7 mouse cellular contexts compared by ENCODE assay signal in the genomic region with DNA sequence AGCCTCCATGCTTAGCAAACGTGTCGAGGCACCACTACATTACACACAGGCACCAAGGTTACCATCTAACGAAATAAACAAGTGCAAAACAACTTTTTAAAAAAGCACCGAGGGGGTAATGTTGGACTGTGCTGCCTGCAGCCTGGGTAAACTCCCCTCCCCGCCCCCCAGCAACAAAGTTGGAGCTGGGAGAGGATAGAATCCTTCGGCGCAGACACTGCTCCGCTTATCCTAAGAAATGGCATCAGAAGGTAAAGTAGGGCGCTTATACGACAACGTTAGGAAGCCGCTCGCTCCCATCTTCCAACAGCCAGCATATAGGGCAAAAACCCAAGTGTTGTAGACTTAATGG. TPM values are rescaled to one million over a fixed set of nuclear protein-coding genes. Genes with fewer than 3 reads are reported as not detected.
DNase-seq lines count a peak whose midpoint lies in the region; ATAC-seq and TF ChIP-seq lines count a peak whose summit lies in the region.

No protein-coding gene starts in this region.

- H3K9me3 ChIP-seq in lung, embryonic 15.5 days: no peaks in the 10 kb centered on the region
- H3K9me3 ChIP-seq in forebrain, embryonic 16.5 days (ENCODE audit: control insufficient read depth, low read length): no peaks in the 10 kb centered on the region
- no peaks in the 10 kb centered on the region for H3K9me3 ChIP-seq in limb, embryonic 15.5 days

- peak overlapping the region; percentile 94 for H3K27ac ChIP-seq in lung, embryonic 15.5 days
- H3K27ac ChIP-seq in brown adipose tissue, adult 24 weeks (replicated peaks; ENCODE audit: low read depth, low read length): peak overlapping the region; percentile 85
- peak overlapping the region; percentile 88 for H3K27ac ChIP-seq in forebrain, embryonic 16.5 days (ENCODE audit: low read length)
- peak overlapping the region; percentile 93 for H3K27ac ChIP-seq in limb, embryonic 15.5 days
- H3K27ac ChIP-seq in small intestine, adult 2 months (ENCODE audit: insufficient read depth, low read depth, low read length): peak overlapping the region; percentile 83

- peaks cover 32% of the 10 kb centered on the region for H3K4me1 ChIP-seq in lung, embryonic 15.5 days
- H3K4me1 ChIP-seq in brown adipose tissue, adult 24 weeks (ENCODE audit: control insufficient read depth, insufficient read depth, insufficient read length, low read length): peaks cover 15% of the 10 kb centered on the region; the same call in 1 of the 2 replicates
- H3K4me1 ChIP-seq in forebrain, embryonic 16.5 days (replicated peaks; ENCODE audit: control insufficient read depth, insufficient read depth, low read length): peaks cover 22% of the 10 kb centered on the region
- H3K4me1 ChIP-seq in limb, embryonic 15.5 days: peaks cover 23% of the 10 kb centered on the region; the same call in 1 of the 2 replicates
- peaks cover 7% of the 10 kb centered on the region; the same call in 1 of the 2 replicates for H3K4me1 ChIP-seq in small intestine, adult 2 months (ENCODE audit: control insufficient read depth, insufficient read depth, insufficient read length, low read length)

- no peak for ATAC-seq in lung, embryonic 15.5 days (ENCODE audit: borderline replicate concordance, extremely low read depth, low FRiP score, low TSS enrichment)
- no peak for ATAC-seq in forebrain, embryonic 16.5 days
- ATAC-seq in limb, embryonic 15.5 days (ENCODE audit: insufficient number of reproducible peaks, low FRiP score, low TSS enrichment, low read depth): no peak

- no peak for TF ChIP-seq CTCF in small intestine, adult 2 months (IDR thresholded peaks at IDR 0.05; ENCODE audit: extremely low read depth, insufficient read length, insufficient replicate concordance, low read depth, low read length)

- peak overlapping the region; percentile 91 for H3K9ac ChIP-seq in lung, embryonic 15.5 days
- peak overlapping the region; percentile 96 for H3K9ac ChIP-seq in forebrain, embryonic 16.5 days (replicated peaks; ENCODE audit: low read depth, low read length)
- H3K9ac ChIP-seq in limb, embryonic 15.5 days: peak overlapping the region; percentile 96

- H3K4me3 ChIP-seq in lung, embryonic 15.5 days: peak overlapping the region; percentile 90
- H3K4me3 ChIP-seq in brown adipose tissue, adult 24 weeks (ENCODE audit: insufficient read depth, low read depth, low read length): peak overlapping the region; percentile 86
- peak overlapping the region; percentile 88 for H3K4me3 ChIP-seq in forebrain, embryonic 16.5 days (replicated peaks; ENCODE audit: low read length)
- H3K4me3 ChIP-seq in limb, embryonic 15.5 days: peak overlapping the region; percentile 97
- H3K4me3 ChIP-seq in small intestine, adult 2 months (ENCODE audit: low read depth, low read length): peak overlapping the region; percentile 80

- TF ChIP-seq POLR2A in small intestine, adult 2 months (IDR thresholded peaks at IDR 0.05; ENCODE audit: low read depth, low read length): no peak

- H3K36me3 ChIP-seq in lung, embryonic 15.5 days: peaks cover 10% of the 10 kb centered on the region; the same call in 1 of the 2 replicates
- H3K36me3 ChIP-seq in forebrain, embryonic 16.5 days (ENCODE audit: control insufficient read depth, insufficient read depth): no peaks in the 10 kb centered on the region
- H3K36me3 ChIP-seq in limb, embryonic 15.5 days: peaks cover 5% of the 10 kb centered on the region; the same call in 1 of the 2 replicates
- no peaks in the 10 kb centered on the region for H3K36me3 ChIP-seq in small intestine, adult 2 months (ENCODE audit: control insufficient read depth, insufficient read depth, low read length)

- H3K27me3 ChIP-seq in lung, embryonic 15.5 days: no peaks in the 10 kb centered on the region
- H3K27me3 ChIP-seq in forebrain, embryonic 16.5 days (replicated peaks; ENCODE audit: control insufficient read depth, insufficient read depth, low read length): no peaks in the 10 kb centered on the region; the same call in 1 of the 2 replicates
- no peaks in the 10 kb centered on the region for H3K27me3 ChIP-seq in limb, embryonic 15.5 days
- H3K27me3 ChIP-seq in small intestine, adult 2 months (ENCODE audit: control insufficient read depth, insufficient read depth, low read length): peaks cover 7% of the 10 kb centered on the region; the same call in 1 of the 2 replicates

- WGBS in lung, embryonic 15.5 days: under 1% methylated on average over 13 of the region's 13 CpGs
- WGBS in forebrain, embryonic 16.5 days: under 1% methylated on average over 13 of the region's 13 CpGs
- under 1% methylated on average over 13 of the region's 13 CpGs for WGBS in limb, embryonic 15.5 days
- under 1% methylated on average over 13 of the region's 13 CpGs for WGBS in small intestine, adult 2 months

- DNase-seq in lung, postnatal 36 days: no peak
- no peak for DNase-seq in urinary bladder, adult 18-20 months (ENCODE audit: low spot score in 2 of 2)

- peak overlapping the region; percentile 75 for H3K4me2 ChIP-seq in lung, embryonic 15.5 days
- H3K4me2 ChIP-seq in forebrain, embryonic 16.5 days (ENCODE audit: low read length): peak overlapping the region; percentile 93
- H3K4me2 ChIP-seq in limb, embryonic 15.5 days: peak overlapping the region; percentile 62

RNA-seq across cellular contexts. Expression of a gene that starts 0.8 kb away (rescaled TPM):
- 16.2 and 19.2 TPM in 2 replicates for polyA plus RNA-seq in lung, embryonic 15.5 days (2015; fragmentation: Nextera tagmentation; extraction: Ambion mirVana)
- polyA plus RNA-seq in brown adipose tissue, adult 24 weeks (2012; ENCODE audit: insufficient read depth, insufficient read length, missing spikeins): 17.1 and 17.2 TPM in 2 replicates
- polyA plus RNA-seq in forebrain, embryonic 16.5 days (2015; fragmentation: Nextera tagmentation; extraction: Ambion mirVana): 16.0 and 16.9 TPM in 2 replicates
- 14.4 and 14.9 TPM in 2 replicates for polyA plus RNA-seq in limb, embryonic 15.5 days (2015; fragmentation: Nextera tagmentation; extraction: Ambion mirVana)
- polyA plus RNA-seq in small intestine, adult 2 months (2012; rRNA removed): 8.7 and 11.9 TPM in 2 replicates
